Mouse (Mus musculus) limb, embryonic 14.5 days (tissue): ENCODE results near the gene Enpp3. TPM values are rescaled to one million over a fixed set of nuclear protein-coding genes. Genes with fewer than 3 reads are reported as not detected.
A peak's percentile ranks its signal among the peaks of the same experiment; 100 is the strongest.

Experiments
- ATAC-seq: fragments of 200-750 bp; cut with Nextera tagmentation; 2 replicates; pipeline ENCODE4 v1.8.0; 2017; ENCODE audit warnings: low read depth, moderate number of reproducible peaks, moderate TSS enrichment; ENCODE audit not compliant: low FRiP score
- DNase-seq: peaks from one replicate; pipeline ENCODE4 v3.0.0-alpha.2; 2015; ENCODE audit warnings: low spot score
- H3K27ac ChIP-seq: fragments of 300-500 bp; sonication (generic); replicated peaks from 2 replicates; pipeline ENCODE4 v1.5.1; 2014; ENCODE audit warnings: low read depth, mild to moderate bottlenecking, low read length, moderate library complexity, mixed read lengths
- H3K27me3 ChIP-seq: fragments of 300-500 bp; sonication (generic); 2 replicates; pipeline ENCODE4 v1.6.1; 2014; ENCODE audit warnings: low read length, mixed read lengths; ENCODE audit not compliant: control insufficient read depth, insufficient read depth
- H3K36me3 ChIP-seq: fragments of 300-500 bp; sonication (generic); 2 replicates; pipeline ENCODE4 v1.6.1; 2014; ENCODE audit warnings: mild to moderate bottlenecking, low read length, moderate library complexity, mixed read lengths; ENCODE audit not compliant: control insufficient read depth, insufficient read depth
- H3K4me1 ChIP-seq: fragments of 300-500 bp; sonication (generic); 2 replicates; pipeline ENCODE4 v1.6.1; 2014; ENCODE audit warnings: antibody characterized with exemption, low read length, mixed read lengths; ENCODE audit not compliant: control insufficient read depth, insufficient read depth
- H3K4me2 ChIP-seq: fragments of 300-500 bp; sonication (generic); replicated peaks from 2 replicates; pipeline ENCODE4 v1.6.1; 2014; ENCODE audit warnings: low read depth, mild to moderate bottlenecking, low read length, moderate library complexity; ENCODE audit not compliant: severe bottlenecking
- H3K4me3 ChIP-seq: fragments of 300-500 bp; sonication (generic); replicated peaks from 2 replicates; pipeline ENCODE4 v1.5.1; 2014; ENCODE audit warnings: low read length
- H3K9ac ChIP-seq: fragments of 300-500 bp; sonication (generic); 2 replicates; pipeline ENCODE4 v1.6.1; 2014; ENCODE audit warnings: mild to moderate bottlenecking, low read depth, low read length, moderate library complexity; ENCODE audit not compliant: severe bottlenecking
- H3K9me3 ChIP-seq: fragments of 300-500 bp; sonication (generic); 2 replicates; pipeline ENCODE4 v1.6.1; 2016; ENCODE audit warnings: low read length; ENCODE audit not compliant: control insufficient read depth
- POLR2A ChIP-seq: fragments of 200-500 bp; IDR thresholded peaks from 2 replicates; pipeline ENCODE4 v1.8.0; 2012; ENCODE audit warnings: inconsistent platforms, mild to moderate bottlenecking, moderate library complexity, borderline replicate concordance; ENCODE audit not compliant: insufficient read depth, insufficient read length; ENCODE audit errors: extremely low read depth
- WGBS: fragments of 180-500 bp; shearing (Covaris S2); extraction: QIAGEN DNeasy Blood & Tissue Kit; methylation state at CpG from one replicate; pipeline ENCODE4 v1.1.7; 2014; 5-methylcytosine and 5-hydroxymethylcytosine counted together
- polyA plus RNA-seq, 2 experiments: library from polyadenylated mRNA; depleted of rRNA in 1 of 2; stranded (reverse) in 1 of 2; unstranded in 1 of 2; fragments of >200 nt; fragmentation: Nextera tagmentation in 1 of 2; extraction: Ambion mirVana in 1 of 2; gene quantifications; 2 replicates each; pipeline versions ENCODE4 v1.2.1 to v1.2.3; 2012 to 2014

Gene Enpp3
- polyA plus RNA-seq, 2 experiments, result 6.0 to 8.0 TPM

GRCm38 (mm10) chr10:24823265-24823664 is 19.4 kb downstream of the Enpp3 start:
- no peaks in the 10 kb centered on the region for H3K9me3 ChIP-seq
- TF ChIP-seq POLR2A, result no peak
- H3K27ac ChIP-seq, result no peak overlapping the region; the same call in 1 of the 2 replicates
- H3K4me1 ChIP-seq, result peaks cover 15% of the 10 kb centered on the region; the same call in 1 of the 2 replicates
- 10% methylated on average over 1 of the region's 1 CpGs for WGBS
- H3K4me3 ChIP-seq, result no peak overlapping the region
- no peaks in the 10 kb centered on the region for H3K36me3 ChIP-seq
- no peak overlapping the region for H3K9ac ChIP-seq
- DNase-seq, result no peak
- no peaks in the 10 kb centered on the region for H3K27me3 ChIP-seq
- no peak overlapping the region for H3K4me2 ChIP-seq
- ATAC-seq, result peak; percentile 55

- no peak overlapping the region for H3K9ac ChIP-seq
- WGBS, result 41% methylated on average over 1 of the region's 1 CpGs
- ATAC-seq (peak; percentile 30; the same call in 1 of the 2 replicates), DNase-seq (no peak)
- no peak overlapping the region for H3K4me2 ChIP-seq
- no peaks in the 10 kb centered on the region for H3K27me3 ChIP-seq
- no peak overlapping the region for H3K27ac ChIP-seq
- peaks cover 15% of the 10 kb centered on the region; the same call in 1 of the 2 replicates for H3K4me1 ChIP-seq
- no peak overlapping the region for H3K4me3 ChIP-seq
- no peak for TF ChIP-seq POLR2A
- H3K36me3 ChIP-seq, result no peaks in the 10 kb centered on the region
- no peaks in the 10 kb centered on the region for H3K9me3 ChIP-seq
Measured at GRCm38 (mm10) chr10:24822842-24823241, 19.8 kb downstream of the Enpp3 start.

GRCm38 (mm10) chr10:24821990-24822676 is 20.5 kb downstream of the Enpp3 start:
- DNase-seq (no peak), ATAC-seq (no peak)
- Histone ChIP-seq H3K9me3 (no peaks in the 10 kb centered on the region), H3K4me1 (peaks cover 15% of the 10 kb centered on the region; the same call in 1 of the 2 replicates), H3K4me3 (no peak overlapping the region), H3K4me2 (no peak overlapping the region), H3K36me3 (no peaks in the 10 kb centered on the region), H3K27me3 (no peaks in the 10 kb centered on the region), H3K9ac (no peak overlapping the region), H3K27ac (no peak overlapping the region)
- 67% methylated on average over 4 of the region's 4 CpGs for WGBS
- TF ChIP-seq POLR2A, result no peak

- peaks cover 15% of the 10 kb centered on the region; the same call in 1 of the 2 replicates for H3K4me1 ChIP-seq
- DNase-seq (no peak), ATAC-seq (no peak)
- 54% methylated on average over 3 of the region's 3 CpGs for WGBS
- no peak for TF ChIP-seq POLR2A
- H3K4me2 ChIP-seq, result no peak overlapping the region
- H3K9me3 ChIP-seq, result no peaks in the 10 kb centered on the region
- H3K36me3 ChIP-seq, result no peaks in the 10 kb centered on the region
- no peaks in the 10 kb centered on the region for H3K27me3 ChIP-seq
- H3K4me3 ChIP-seq, result no peak overlapping the region
- H3K9ac ChIP-seq, result no peak overlapping the region
- H3K27ac ChIP-seq, result no peak overlapping the region
Measured at GRCm38 (mm10) chr10:24819526-24819925, 23.1 kb downstream of the Enpp3 start.

DNA sequence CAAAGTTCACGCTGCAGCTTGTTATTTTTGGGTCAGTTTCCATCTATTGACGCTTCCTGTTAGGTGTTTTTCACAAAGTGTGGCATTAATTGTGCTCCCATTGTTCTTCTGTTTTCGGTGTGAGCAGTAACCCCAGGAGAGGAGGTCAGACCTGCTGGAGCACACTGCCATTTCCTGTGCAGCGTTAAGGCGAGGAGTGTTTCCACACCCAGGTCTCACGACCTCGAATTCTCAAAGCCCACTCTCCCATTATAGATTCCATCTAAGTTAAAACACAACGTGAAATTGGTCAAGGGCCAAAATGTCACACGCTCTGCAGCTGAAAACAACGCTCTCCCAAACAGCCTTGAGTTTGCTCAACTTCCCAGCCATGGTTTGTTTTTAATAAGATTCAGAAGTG is 32.0 kb downstream of the Enpp3 start:
- 37% methylated on average over 10 of the region's 10 CpGs for WGBS
- DNase-seq (no peak), ATAC-seq (no peak)
- Histone ChIP-seq H3K4me2 (peak overlapping the region; percentile 18; the same call in 1 of the 2 replicates), H3K4me1 (no peaks in the 10 kb centered on the region; the same call in 1 of the 2 replicates), H3K27me3 (no peaks in the 10 kb centered on the region), H3K9ac (no peak overlapping the region), H3K27ac (0 out of 2 replicates have a peak overlapping the region, but pooled peaks have one; percentile 6), H3K9me3 (no peaks in the 10 kb centered on the region), H3K36me3 (no peaks in the 10 kb centered on the region), H3K4me3 (no peak overlapping the region)
- no peak for TF ChIP-seq POLR2A
